Mouse (Mus musculus) layer of hippocampus, postnatal 10 days (tissue): ENCODE measurements around the gene Tspan9. TPM values are rescaled to one million over a fixed set of nuclear protein-coding genes. Genes with fewer than 3 reads are reported as not detected.

Source experiments
- DNase-seq, 2 experiments: peaks; one replicate each; pipeline ENCODE4 v3.0.0; 2021; ENCODE audit warnings: low spot score in 2 of 2
- total RNA-seq, 2 experiments: library from RNA; stranded (reverse); gene quantifications; 2 replicates each; pipeline ENCODE4 v1.2.3; 2021

Tspan9 gene
- total RNA-seq, 2 experiments from 2014 or later: 79.8 to 84.6 TPM

DNA sequence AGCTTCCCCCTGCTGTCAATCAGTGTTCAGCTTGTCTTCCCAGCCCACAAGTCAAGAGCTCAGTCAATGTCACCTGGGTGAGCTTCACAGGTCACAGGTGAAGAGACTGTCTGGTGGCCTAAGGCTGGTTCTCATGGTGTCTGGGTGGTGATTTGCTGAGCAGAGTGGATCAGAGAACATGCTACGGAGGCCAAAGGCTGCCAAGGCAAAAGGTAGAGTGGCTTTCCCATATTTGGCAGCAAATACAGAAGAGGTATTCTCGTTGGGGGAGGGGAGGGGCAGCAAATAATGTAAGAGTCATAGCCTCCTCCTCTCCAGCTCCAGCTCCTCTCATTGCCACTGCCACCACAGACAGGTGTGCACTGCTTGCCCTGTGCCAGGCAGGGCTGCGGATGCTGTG is 37.2 kb downstream of the Tspan9 start:
- no peak for DNase-seq

- no peak for DNase-seq
These were observed 38.6 kb downstream of the Tspan9 start for GRCm38 (mm10) chr6:128104712-128105324.

DNA sequence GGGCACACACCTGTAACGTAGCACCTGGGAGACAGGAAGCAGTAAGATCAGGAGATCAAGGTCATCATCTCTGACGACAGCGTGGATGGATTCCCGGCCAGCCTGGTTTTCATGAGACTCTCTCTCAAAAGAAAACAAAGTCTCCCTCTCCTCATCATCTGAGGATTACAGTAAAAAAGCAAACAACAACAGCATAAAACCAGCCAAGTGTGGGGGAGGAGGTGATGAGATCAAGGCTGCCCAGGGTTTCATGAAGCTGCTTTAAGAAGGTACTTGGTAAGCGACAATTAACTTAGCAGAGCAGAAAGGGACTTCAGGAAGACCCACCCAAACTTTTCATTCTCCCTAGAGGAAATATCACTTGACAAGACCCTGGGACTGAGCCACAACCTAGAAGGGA is 39.5 kb downstream of the Tspan9 start:
- DNase-seq: no peak

- no peak for DNase-seq
These were observed 40.9 kb downstream of the Tspan9 start for GRCm38 (mm10) chr6:128102296-128102999.

DNA sequence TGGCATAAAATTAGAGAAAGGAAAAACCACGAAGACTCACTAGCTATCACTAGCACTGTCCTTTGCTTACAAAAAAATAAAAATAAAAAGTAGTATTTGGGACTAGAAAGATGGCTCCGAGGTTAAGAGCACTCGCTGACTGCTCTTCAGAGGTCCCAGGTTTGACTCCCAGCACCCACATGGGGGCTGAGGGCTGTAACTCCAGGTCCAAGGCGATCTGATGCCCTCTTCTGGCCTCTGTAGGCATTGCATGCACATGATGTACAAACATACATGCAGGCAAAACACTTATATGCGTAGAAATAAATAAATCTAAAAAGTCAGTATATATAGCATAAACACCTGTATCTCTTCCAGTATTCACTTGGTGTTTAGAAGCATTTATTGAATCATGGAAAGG is 43.5 kb downstream of the Tspan9 start:
- DNase-seq: no peak

- no peak for DNase-seq
These were observed 44.2 kb downstream of the Tspan9 start for GRCm38 (mm10) chr6:128099190-128099589.

DNA sequence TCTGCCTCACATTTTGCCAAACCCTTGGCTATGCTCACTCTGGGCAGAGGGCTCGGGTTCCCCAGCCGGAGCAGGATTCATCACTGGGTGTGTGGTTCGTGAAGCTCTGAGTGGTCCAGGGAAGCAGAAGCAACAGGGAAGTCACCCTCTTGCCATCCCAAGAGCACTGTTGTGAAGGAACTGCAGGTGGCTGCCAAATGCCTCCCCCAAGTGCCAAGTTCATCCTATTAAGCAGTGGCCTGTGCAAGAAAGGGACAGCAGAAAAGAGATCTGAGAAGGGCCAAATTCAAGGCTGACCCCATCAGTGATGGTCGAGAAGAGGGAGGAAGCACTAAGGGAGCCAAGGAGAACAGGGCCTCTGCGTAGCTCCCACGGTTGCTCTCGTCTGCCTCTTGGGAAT is 46.9 kb downstream of the Tspan9 start:
- no peak for DNase-seq

DNA sequence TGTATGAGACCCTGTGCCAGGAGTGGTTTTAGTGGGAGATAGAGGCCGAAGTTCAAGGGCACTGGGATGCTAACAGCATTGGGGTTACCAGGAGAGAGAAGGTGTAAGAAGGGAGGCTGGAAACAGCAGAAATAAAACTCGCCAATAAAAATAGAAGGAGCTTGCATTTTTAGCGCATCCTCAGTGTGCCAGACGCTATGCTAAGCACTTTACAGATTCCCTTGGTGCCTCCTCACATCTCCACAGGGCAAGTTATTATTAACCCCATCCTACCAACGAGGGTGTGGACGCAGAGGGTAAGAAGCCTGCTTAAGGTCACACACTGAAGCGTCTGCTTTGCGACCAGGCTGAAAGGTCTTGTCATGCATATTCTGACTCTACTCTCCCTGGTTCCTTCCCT is 47.5 kb downstream of the Tspan9 start:
- DNase-seq: no peak

GRCm38 (mm10) chr6:128095131-128095530 is 48.3 kb downstream of the Tspan9 start:
- DNase-seq: peak in 1 of 2 experiments; percentile 54

DNA sequence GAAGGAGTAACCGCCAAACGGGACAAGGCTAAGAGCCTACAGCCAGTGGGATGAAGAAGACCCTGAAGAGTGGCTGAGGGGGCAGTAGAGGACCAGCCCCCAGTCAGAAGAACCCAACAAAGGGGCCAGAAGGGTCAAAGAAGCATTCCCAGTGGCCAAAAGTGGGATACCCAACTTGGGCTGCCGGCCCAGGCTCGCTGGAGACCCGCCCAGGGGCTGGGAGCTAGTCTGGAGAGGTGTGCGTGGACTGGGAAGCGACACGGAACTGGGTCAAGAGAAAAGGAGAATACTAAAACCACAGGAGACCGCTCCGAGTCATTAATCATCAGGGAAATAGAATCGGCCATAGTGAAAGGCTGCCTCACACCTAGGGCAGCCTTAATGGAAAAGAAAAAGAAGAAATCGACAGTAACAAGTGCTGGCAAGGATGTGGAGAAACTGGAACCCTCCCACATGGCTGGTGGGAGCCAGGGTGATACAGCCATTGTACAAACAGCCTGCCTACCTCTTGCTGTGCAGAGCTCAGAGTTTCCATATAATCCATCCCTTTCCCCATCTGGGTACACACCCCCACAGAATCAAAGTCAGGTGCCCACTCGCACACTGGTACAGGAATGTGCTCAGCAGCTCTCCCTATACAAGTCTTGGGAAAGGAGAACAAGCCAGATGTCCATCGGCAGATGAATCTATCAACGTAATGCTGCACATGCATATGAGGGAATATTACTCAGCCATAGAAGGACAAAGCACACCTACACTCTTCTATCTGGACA is 49.4 kb downstream of the Tspan9 start:
- no peak for DNase-seq

- no peak for DNase-seq
These were observed 50.8 kb downstream of the Tspan9 start for GRCm38 (mm10) chr6:128092621-128093020.

DNA sequence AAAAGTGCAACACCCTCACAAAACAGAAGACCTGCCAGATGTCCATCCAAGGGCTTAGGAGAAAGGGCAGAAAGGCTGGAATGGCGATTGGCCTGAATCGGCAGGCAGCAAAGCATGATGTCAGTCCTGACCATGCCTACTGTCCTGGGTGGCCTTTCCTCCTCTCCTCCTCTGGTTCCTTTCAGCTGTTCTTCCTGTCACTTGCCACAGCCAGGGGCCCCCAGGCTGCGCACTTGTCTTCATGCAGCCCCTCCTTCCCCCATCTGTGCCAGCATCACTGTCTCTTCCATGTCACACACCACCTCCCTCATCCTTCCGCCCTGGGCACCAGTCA is 51.6 kb downstream of the Tspan9 start:
- no peak for DNase-seq

DNA sequence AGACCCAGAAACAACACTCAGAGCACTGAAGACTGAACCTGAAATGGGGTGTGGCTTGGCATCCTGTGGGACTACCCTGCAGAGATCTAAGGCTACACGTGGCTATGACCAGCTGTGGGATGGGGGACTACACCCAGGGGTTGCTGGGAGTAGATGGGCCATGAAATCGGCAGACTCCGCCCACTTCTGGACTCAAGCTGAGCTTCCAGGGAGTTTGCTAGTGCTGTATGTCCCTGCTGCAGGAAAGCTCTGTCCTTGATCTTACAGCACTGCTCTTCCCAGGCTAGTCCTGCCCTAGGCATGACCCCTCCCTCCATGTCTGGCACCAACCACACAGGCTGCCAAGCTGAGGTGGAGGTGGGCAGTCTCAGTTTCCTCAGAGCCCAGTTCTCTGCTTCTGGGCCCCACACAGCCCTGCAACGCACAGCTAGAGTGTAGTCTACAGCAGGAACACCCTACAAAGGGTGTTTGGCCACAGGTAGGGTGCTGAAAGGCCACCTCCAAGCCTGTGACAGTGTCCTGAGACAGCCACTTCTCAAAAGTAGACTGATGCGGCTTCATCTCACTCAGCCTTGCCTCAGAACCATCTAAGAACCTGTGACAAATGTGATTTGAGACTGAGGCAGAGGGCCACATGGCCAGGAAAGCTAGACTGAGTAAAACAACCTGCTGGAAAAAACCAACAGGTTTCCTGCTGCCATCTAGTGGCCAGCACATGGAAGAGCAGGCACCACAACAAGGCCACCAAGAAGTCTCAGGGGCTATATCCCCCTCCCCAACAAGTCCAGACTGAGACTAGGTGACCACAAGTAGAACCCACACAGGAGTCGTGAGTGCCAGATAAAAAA is 52.2 kb downstream of the Tspan9 start:
- peak; percentile 70 to 78 for DNase-seq

DNA sequence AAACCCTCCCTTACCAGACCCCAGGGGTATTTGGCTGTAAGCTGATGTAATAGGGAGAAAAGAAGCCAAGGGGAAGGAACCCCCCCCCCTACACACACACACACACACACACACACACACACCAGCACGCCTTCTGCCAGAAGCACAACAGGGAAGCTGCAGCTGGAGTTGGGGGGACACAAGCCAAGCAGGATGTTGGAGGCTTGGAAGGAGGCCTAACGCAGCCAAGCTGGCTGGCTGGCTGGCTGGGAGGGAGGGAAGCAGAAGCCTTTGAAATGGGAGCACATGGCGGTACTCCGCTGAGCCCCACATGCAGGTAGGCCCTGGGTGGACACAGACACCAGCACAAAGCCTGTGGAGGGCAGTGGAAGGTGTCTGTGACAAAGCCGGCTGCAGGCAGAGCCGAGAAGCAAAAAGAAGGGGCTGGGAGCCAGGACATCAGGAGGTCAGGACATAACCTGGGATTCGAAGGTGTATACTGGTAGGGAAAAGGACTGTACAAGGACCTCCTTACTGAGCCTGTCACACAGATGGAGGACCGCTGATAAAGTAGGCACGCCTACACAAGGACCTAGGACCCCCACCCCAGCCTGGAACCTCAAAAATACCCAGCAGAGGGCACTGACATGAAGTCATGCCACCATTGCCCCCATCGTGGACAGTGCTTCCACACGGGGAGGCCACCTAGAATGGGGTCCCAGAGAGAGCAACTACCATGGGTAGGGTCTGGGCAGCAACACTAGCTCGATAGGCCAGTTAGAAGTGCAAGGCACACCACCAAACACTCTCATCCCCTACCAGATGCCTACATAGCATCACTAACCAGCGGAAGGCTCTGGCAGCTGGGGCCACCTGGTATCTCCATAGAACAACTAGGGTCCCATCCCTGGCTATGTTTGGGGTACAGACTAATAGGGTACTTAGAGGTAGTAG is 53.4 kb downstream of the Tspan9 start:
- peak; percentile 75 to 77 for DNase-seq

DNA sequence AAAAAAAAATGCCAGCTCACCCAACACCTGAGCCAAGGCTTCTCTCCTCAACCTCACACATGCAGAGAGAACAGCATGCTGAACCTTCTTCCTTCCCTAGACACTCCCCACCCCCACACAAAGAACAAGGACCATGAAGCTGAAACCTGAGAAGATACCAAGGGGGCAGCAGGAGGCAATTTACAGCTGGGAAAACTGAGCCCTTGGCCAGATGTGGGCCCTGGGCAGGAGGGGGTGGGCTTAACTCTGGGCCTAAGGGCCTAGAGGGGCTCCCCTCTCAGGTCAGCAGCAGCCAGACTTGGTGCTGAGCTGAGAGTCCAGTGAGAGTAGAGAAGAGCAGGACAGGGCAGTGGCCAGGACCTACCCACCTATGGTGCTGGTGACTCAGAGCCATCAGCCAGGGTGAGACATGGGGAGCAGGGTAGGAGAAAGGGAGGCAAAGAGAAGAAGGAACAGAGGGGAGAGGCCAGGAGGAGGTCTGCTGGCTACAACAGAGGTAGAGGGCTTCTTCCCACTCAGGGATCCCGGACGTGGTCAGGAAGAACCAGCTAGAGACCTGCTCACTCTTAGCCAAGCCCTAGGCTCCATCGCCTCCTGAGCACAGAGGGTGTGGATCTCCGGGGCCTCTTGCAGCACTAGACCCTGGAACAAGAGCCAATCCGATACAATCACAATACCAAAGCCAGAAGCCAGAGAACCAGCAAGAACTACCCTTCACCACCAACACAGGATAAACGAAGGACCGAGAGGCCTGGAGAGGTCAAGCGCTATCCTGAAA is 54.5 kb downstream of the Tspan9 start:
- DNase-seq: no peak

DNA sequence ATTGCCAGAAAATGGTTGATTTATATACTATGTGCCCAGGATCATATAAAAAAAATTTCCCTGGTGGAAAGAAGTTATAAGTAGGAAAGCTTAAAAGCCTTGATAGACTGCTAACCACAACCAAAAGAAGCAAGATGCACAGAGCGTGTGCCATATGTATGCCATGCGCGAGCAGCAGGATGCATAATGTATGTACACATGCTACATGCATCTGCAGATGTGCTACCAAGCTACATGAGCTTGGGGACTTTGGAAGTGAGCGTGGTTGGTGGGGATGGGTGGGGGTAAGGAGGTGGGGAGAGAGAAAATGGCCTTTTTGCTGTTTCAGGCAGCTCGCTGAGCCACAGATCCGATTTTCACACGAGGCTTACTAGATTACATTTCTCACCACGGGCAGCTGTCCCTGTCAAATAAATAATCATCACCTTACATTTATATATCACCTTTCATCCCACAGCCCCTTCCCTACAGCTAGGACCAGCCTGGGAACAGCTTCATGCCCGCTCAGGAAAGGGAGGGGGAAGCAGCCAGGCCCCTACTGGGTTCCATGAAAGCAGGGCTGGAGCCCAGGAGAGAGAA is 57.8 kb downstream of the Tspan9 start:
- no peak for DNase-seq

- no peak for DNase-seq
These were observed 60.1 kb downstream of the Tspan9 start for GRCm38 (mm10) chr6:128083305-128083704.

GRCm38 (mm10) chr6:128081781-128082180 is 61.6 kb downstream of the Tspan9 start:
- no peak for DNase-seq

GRCm38 (mm10) chr6:128081293-128081692 is 62.1 kb downstream of the Tspan9 start:
- DNase-seq: no peak
